Mouse (Mus musculus): ENCODE data around the gene Sirpa. TPM values are rescaled to one million over a fixed set of nuclear protein-coding genes. Genes with fewer than 3 reads are reported as not detected.

The Sirpa gene
- total RNA-seq, 1 experiment, result 6.5 TPM

DNA sequence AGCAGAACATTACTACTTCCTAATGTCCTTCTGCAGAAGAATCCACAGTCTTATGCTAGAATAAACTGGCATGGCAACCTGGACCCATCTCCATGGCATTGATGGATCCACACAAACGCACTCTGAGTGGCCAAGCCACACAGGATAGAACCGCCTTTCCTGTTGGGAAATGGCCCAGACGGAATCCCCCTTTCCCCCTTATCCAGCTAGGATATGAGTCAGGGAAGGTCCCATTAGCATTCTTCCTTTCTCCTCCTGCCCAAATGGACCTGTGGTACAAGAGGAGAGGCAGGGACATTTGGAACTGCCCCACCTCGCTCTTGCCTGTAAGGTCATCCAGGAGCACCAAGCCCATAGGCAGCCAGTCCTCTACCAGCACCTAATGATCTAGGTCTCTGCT is 10.4 kb upstream of the Sirpa start:
- in situ Hi-C loops (cut with MboI; ENCODE audit: low sequenced_read_pairs in 2 of 2, unreplicated experiment in 2 of 2), result no loop called here

GRCm38 (mm10) chr2:129584905-129585304 is 7.7 kb upstream of the Sirpa start:
- Histone ChIP-seq H3K9me3 (ENCODE audit: control insufficient read depth, insufficient read depth, low read depth, low read length) (no peaks in the 10 kb centered on the region), H3K4me1 (ENCODE audit: control insufficient read depth in 2 of 2, insufficient read depth in 2 of 2, low read length in 2 of 2, poor library complexity in 1 of 2) (peaks cover 17 to 24% of the 10 kb centered on the region in 2 experiments), H3K4me3 (ENCODE audit: insufficient read depth in 1 of 2, low read depth in 1 of 2, low read length in 2 of 2, poor library complexity in 1 of 2, severe bottlenecking in 1 of 2) (no peak overlapping the region), H3K36me3 (ENCODE audit: control insufficient read depth, insufficient read depth, low read length, poor library complexity, severe bottlenecking) (no peaks in the 10 kb centered on the region), H3K27ac (ENCODE audit: insufficient read depth, low read depth, low read length, poor library complexity, severe bottlenecking) (no peak overlapping the region), H3K9ac (ENCODE audit: insufficient read depth, low read depth, low read length, poor library complexity, severe bottlenecking) (no peak overlapping the region)
- DNase-seq (ENCODE audit: low read depth, low spot score), result no peak
- in situ Hi-C loops (cut with MboI; ENCODE audit: low sequenced_read_pairs in 2 of 2, unreplicated experiment in 2 of 2), result no loop called here
- TF ChIP-seq CHD2 (IDR thresholded peaks at IDR 0.05; ENCODE audit: low read depth, low read length) (no peak), ZNF384 (IDR thresholded peaks at IDR 0.05; ENCODE audit: low read depth, low read length) (no peak), ZC3H11A (IDR thresholded peaks at IDR 0.05; ENCODE audit: borderline replicate concordance, low read depth, low read length) (no peak), HCFC1 (IDR thresholded peaks at IDR 0.05; ENCODE audit: borderline replicate concordance, insufficient read depth, low read length) (no peak), MAFK (IDR thresholded peaks at IDR 0.05; ENCODE audit: insufficient read depth, low read depth, low read length) (no peak)

More for the DNA sequence above, 10.4 kb upstream of the Sirpa start:
- Histone ChIP-seq H3K4me3 (ENCODE audit: insufficient read depth in 1 of 2, low read depth in 1 of 2, low read length in 2 of 2, poor library complexity in 1 of 2, severe bottlenecking in 1 of 2) (no peak overlapping the region), H3K4me1 (ENCODE audit: control insufficient read depth in 2 of 2, insufficient read depth in 2 of 2, low read length in 2 of 2, poor library complexity in 1 of 2) (peaks cover 12 to 18% of the 10 kb centered on the region in 2 experiments), H3K9ac (ENCODE audit: insufficient read depth, low read depth, low read length, poor library complexity, severe bottlenecking) (no peak overlapping the region), H3K27ac (ENCODE audit: insufficient read depth, low read depth, low read length, poor library complexity, severe bottlenecking) (no peak overlapping the region), H3K36me3 (ENCODE audit: control insufficient read depth, insufficient read depth, low read length, poor library complexity, severe bottlenecking) (no peaks in the 10 kb centered on the region), H3K9me3 (ENCODE audit: control insufficient read depth, insufficient read depth, low read depth, low read length) (no peaks in the 10 kb centered on the region)
- DNase-seq (ENCODE audit: low read depth, low spot score), result no peak
- no peak for TF ChIP-seq MAFK (IDR thresholded peaks at IDR 0.05; ENCODE audit: insufficient read depth, low read depth, low read length)
- no peak for TF ChIP-seq HCFC1 (IDR thresholded peaks at IDR 0.05; ENCODE audit: borderline replicate concordance, insufficient read depth, low read length)
- TF ChIP-seq CHD2 (IDR thresholded peaks at IDR 0.05; ENCODE audit: low read depth, low read length), result no peak
- TF ChIP-seq ZC3H11A (IDR thresholded peaks at IDR 0.05; ENCODE audit: borderline replicate concordance, low read depth, low read length), result no peak
- no peak for TF ChIP-seq ZNF384 (IDR thresholded peaks at IDR 0.05; ENCODE audit: low read depth, low read length)

- DNase-seq (ENCODE audit: low read depth, low spot score), result no peak
- H3K4me3 ChIP-seq (ENCODE audit: insufficient read depth in 1 of 2, low read depth in 1 of 2, low read length in 2 of 2, poor library complexity in 1 of 2, severe bottlenecking in 1 of 2), result no peak overlapping the region
- no peaks in the 10 kb centered on the region for H3K36me3 ChIP-seq (ENCODE audit: control insufficient read depth, insufficient read depth, low read length, poor library complexity, severe bottlenecking)
- in situ Hi-C loops (cut with MboI; ENCODE audit: low sequenced_read_pairs in 2 of 2, unreplicated experiment in 2 of 2), result no loop called here
- H3K9me3 ChIP-seq (ENCODE audit: control insufficient read depth, insufficient read depth, low read depth, low read length), result no peaks in the 10 kb centered on the region
- peaks cover 17 to 24% of the 10 kb centered on the region in 2 experiments for H3K4me1 ChIP-seq (ENCODE audit: control insufficient read depth in 2 of 2, insufficient read depth in 2 of 2, low read length in 2 of 2, poor library complexity in 1 of 2)
- no peak overlapping the region for H3K9ac ChIP-seq (ENCODE audit: insufficient read depth, low read depth, low read length, poor library complexity, severe bottlenecking)
- no peak overlapping the region for H3K27ac ChIP-seq (ENCODE audit: insufficient read depth, low read depth, low read length, poor library complexity, severe bottlenecking)
- TF ChIP-seq CHD2 (IDR thresholded peaks at IDR 0.05; ENCODE audit: low read depth, low read length) (no peak), HCFC1 (IDR thresholded peaks at IDR 0.05; ENCODE audit: borderline replicate concordance, insufficient read depth, low read length) (no peak), MAFK (IDR thresholded peaks at IDR 0.05; ENCODE audit: insufficient read depth, low read depth, low read length) (no peak), ZC3H11A (IDR thresholded peaks at IDR 0.05; ENCODE audit: borderline replicate concordance, low read depth, low read length) (no peak), ZNF384 (IDR thresholded peaks at IDR 0.05; ENCODE audit: low read depth, low read length) (no peak)
These were observed 6.6 kb upstream of the Sirpa start for GRCm38 (mm10) chr2:129585904-129586514.

- TF ChIP-seq MAFK (IDR thresholded peaks at IDR 0.05; ENCODE audit: insufficient read depth, low read depth, low read length), result no peak
- TF ChIP-seq HCFC1 (IDR thresholded peaks at IDR 0.05; ENCODE audit: borderline replicate concordance, insufficient read depth, low read length), result no peak
- no peak for TF ChIP-seq ZNF384 (IDR thresholded peaks at IDR 0.05; ENCODE audit: low read depth, low read length)
- TF ChIP-seq CHD2 (IDR thresholded peaks at IDR 0.05; ENCODE audit: low read depth, low read length), result no peak
- TF ChIP-seq ZC3H11A (IDR thresholded peaks at IDR 0.05; ENCODE audit: borderline replicate concordance, low read depth, low read length), result no peak
- H3K9me3 ChIP-seq (ENCODE audit: control insufficient read depth, insufficient read depth, low read depth, low read length), result no peaks in the 10 kb centered on the region
- H3K36me3 ChIP-seq (ENCODE audit: control insufficient read depth, insufficient read depth, low read length, poor library complexity, severe bottlenecking), result no peaks in the 10 kb centered on the region
- in situ Hi-C loops (cut with MboI; ENCODE audit: low sequenced_read_pairs in 2 of 2, unreplicated experiment in 2 of 2), result no loop called here
- DNase-seq (ENCODE audit: low read depth, low spot score), result no peak
- H3K27ac ChIP-seq (ENCODE audit: insufficient read depth, low read depth, low read length, poor library complexity, severe bottlenecking), result peak overlapping the region; percentile 74
- no peak overlapping the region for H3K4me3 ChIP-seq (ENCODE audit: insufficient read depth in 1 of 2, low read depth in 1 of 2, low read length in 2 of 2, poor library complexity in 1 of 2, severe bottlenecking in 1 of 2)
- H3K4me1 ChIP-seq (ENCODE audit: control insufficient read depth in 2 of 2, insufficient read depth in 2 of 2, low read length in 2 of 2, poor library complexity in 1 of 2), result peaks cover 17 to 23% of the 10 kb centered on the region in 2 experiments
- no peak overlapping the region for H3K9ac ChIP-seq (ENCODE audit: insufficient read depth, low read depth, low read length, poor library complexity, severe bottlenecking)
These were observed 5.4 kb upstream of the Sirpa start for GRCm38 (mm10) chr2:129587241-129587640.

All from ES-E14 (cell line).